Mouse (Mus musculus): ENCODE results near the gene Ltf. TPM values are rescaled to one million over a fixed set of nuclear protein-coding genes. Genes with fewer than 3 reads are reported as not detected.

Ltf gene
- polyA plus RNA-seq, 1 experiment from 2014 or later = 3.2 TPM

- Histone ChIP-seq H3K9me3 (ENCODE audit: control insufficient read depth, low read length) (no peaks in the 10 kb centered on the region), H3K27ac (ENCODE audit: low read length) (no peak overlapping the region), H3K4me2 (ENCODE audit: low read depth, low read length) (no peak overlapping the region), H3K36me3 (ENCODE audit: control insufficient read depth, insufficient read depth, low read length) (no peaks in the 10 kb centered on the region), H3K4me1 (replicated peaks; ENCODE audit: control insufficient read depth, insufficient read depth, low read length) (no peaks in the 10 kb centered on the region), H3K9ac (ENCODE audit: low read length) (no peak overlapping the region), H3K27me3 (ENCODE audit: control insufficient read depth, insufficient read depth, low read depth, low read length) (no peaks in the 10 kb centered on the region), H3K4me3 (ENCODE audit: low read length) (no peak overlapping the region)
- no peak for ATAC-seq (ENCODE audit: low read depth)
- 60% methylated on average over 4 of the region's 4 CpGs for WGBS
Measured at GRCm38 (mm10) chr9:111067052-111067451, 48.0 kb downstream of the Ltf start.

DNA sequence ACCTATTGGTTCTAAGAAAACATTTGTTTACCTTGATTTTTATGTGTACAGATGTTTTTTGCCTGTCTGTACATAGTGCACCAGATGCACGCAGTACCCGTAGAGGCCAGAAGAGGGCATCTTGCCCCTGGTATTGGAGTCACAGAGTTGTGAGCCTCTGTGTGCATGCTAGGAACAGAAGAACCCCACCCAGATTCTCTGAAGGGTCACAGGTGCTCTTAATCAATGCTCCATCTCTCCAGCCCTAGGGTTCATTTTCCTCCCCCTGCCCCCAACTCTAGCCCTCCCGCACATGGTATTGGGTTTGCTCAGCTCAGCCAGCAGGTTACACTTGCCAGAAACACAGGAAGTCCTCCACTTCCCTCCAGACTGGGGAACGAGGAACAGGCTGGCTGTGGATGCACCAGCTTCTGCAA lies 51.5 kb downstream of the Ltf start:
- Histone ChIP-seq H3K9me3 (ENCODE audit: control insufficient read depth, low read length) (peaks cover 7% of the 10 kb centered on the region), H3K27me3 (ENCODE audit: control insufficient read depth, insufficient read depth, low read depth, low read length) (no peaks in the 10 kb centered on the region), H3K4me3 (ENCODE audit: low read length) (no peak overlapping the region), H3K27ac (ENCODE audit: low read length) (no peak overlapping the region), H3K36me3 (ENCODE audit: control insufficient read depth, insufficient read depth, low read length) (no peaks in the 10 kb centered on the region; the same call in 1 of the 2 replicates), H3K4me2 (ENCODE audit: low read depth, low read length) (no peak overlapping the region), H3K4me1 (replicated peaks; ENCODE audit: control insufficient read depth, insufficient read depth, low read length) (no peaks in the 10 kb centered on the region), H3K9ac (ENCODE audit: low read length) (no peak overlapping the region)
- 20% methylated on average over 4 of the region's 4 CpGs for WGBS
- no peak; the same call in 1 of the 2 replicates for ATAC-seq (ENCODE audit: low read depth)

- Histone ChIP-seq H3K4me2 (ENCODE audit: low read depth, low read length) (no peak overlapping the region), H3K4me1 (replicated peaks; ENCODE audit: control insufficient read depth, insufficient read depth, low read length) (no peaks in the 10 kb centered on the region), H3K4me3 (ENCODE audit: low read length) (no peak overlapping the region), H3K27ac (ENCODE audit: low read length) (no peak overlapping the region), H3K36me3 (ENCODE audit: control insufficient read depth, insufficient read depth, low read length) (no peaks in the 10 kb centered on the region; the same call in 1 of the 2 replicates), H3K9ac (ENCODE audit: low read length) (no peak overlapping the region), H3K9me3 (ENCODE audit: control insufficient read depth, low read length) (peaks cover 7% of the 10 kb centered on the region), H3K27me3 (ENCODE audit: control insufficient read depth, insufficient read depth, low read depth, low read length) (no peaks in the 10 kb centered on the region)
- no peak for ATAC-seq (ENCODE audit: low read depth)
- 34% methylated on average over 7 of the region's 7 CpGs for WGBS
Measured at GRCm38 (mm10) chr9:111072175-111072574, 53.1 kb downstream of the Ltf start.

- no peak overlapping the region for H3K9ac ChIP-seq (ENCODE audit: low read length)
- H3K4me1 ChIP-seq (replicated peaks; ENCODE audit: control insufficient read depth, insufficient read depth, low read length) = no peaks in the 10 kb centered on the region
- peaks cover 7% of the 10 kb centered on the region for H3K9me3 ChIP-seq (ENCODE audit: control insufficient read depth, low read length)
- ATAC-seq (ENCODE audit: low read depth) = no peak
- H3K4me2 ChIP-seq (ENCODE audit: low read depth, low read length) = no peak overlapping the region
- no peaks in the 10 kb centered on the region for H3K27me3 ChIP-seq (ENCODE audit: control insufficient read depth, insufficient read depth, low read depth, low read length)
- WGBS = 74% methylated on average over 4 of the region's 4 CpGs
- H3K36me3 ChIP-seq (ENCODE audit: control insufficient read depth, insufficient read depth, low read length) = no peaks in the 10 kb centered on the region; the same call in 1 of the 2 replicates
- H3K27ac ChIP-seq (ENCODE audit: low read length) = no peak overlapping the region
- H3K4me3 ChIP-seq (ENCODE audit: low read length) = no peak overlapping the region
Measured at GRCm38 (mm10) chr9:111072971-111073370, 53.9 kb downstream of the Ltf start.

GRCm38 (mm10) chr9:111077745-111078144 lies 58.7 kb downstream of the Ltf start:
- no peak for ATAC-seq (ENCODE audit: low read depth)
- H3K27me3 ChIP-seq (ENCODE audit: control insufficient read depth, insufficient read depth, low read depth, low read length) = no peaks in the 10 kb centered on the region
- H3K9ac ChIP-seq (ENCODE audit: low read length) = no peak overlapping the region
- no peak overlapping the region for H3K4me2 ChIP-seq (ENCODE audit: low read depth, low read length)
- H3K4me3 ChIP-seq (ENCODE audit: low read length) = no peak overlapping the region
- no peaks in the 10 kb centered on the region for H3K4me1 ChIP-seq (replicated peaks; ENCODE audit: control insufficient read depth, insufficient read depth, low read length)
- no peak overlapping the region for H3K27ac ChIP-seq (ENCODE audit: low read length)
- no peaks in the 10 kb centered on the region; the same call in 1 of the 2 replicates for H3K36me3 ChIP-seq (ENCODE audit: control insufficient read depth, insufficient read depth, low read length)
- 59% methylated on average over 5 of the region's 5 CpGs for WGBS
- H3K9me3 ChIP-seq (ENCODE audit: control insufficient read depth, low read length) = peaks cover 7% of the 10 kb centered on the region

GRCm38 (mm10) chr9:111080801-111081200 lies 61.7 kb downstream of the Ltf start:
- H3K4me1 ChIP-seq (replicated peaks; ENCODE audit: control insufficient read depth, insufficient read depth, low read length) = no peaks in the 10 kb centered on the region
- no peaks in the 10 kb centered on the region for H3K9me3 ChIP-seq (ENCODE audit: control insufficient read depth, low read length)
- H3K36me3 ChIP-seq (ENCODE audit: control insufficient read depth, insufficient read depth, low read length) = no peaks in the 10 kb centered on the region
- H3K27ac ChIP-seq (ENCODE audit: low read length) = no peak overlapping the region
- H3K4me2 ChIP-seq (ENCODE audit: low read depth, low read length) = no peak overlapping the region
- H3K4me3 ChIP-seq (ENCODE audit: low read length) = no peak overlapping the region
- H3K27me3 ChIP-seq (ENCODE audit: control insufficient read depth, insufficient read depth, low read depth, low read length) = no peaks in the 10 kb centered on the region
- no peak for ATAC-seq (ENCODE audit: low read depth)
- WGBS = 87% methylated on average over 8 of the region's 8 CpGs
- H3K9ac ChIP-seq (ENCODE audit: low read length) = no peak overlapping the region

GRCm38 (mm10) chr9:111081765-111082164 lies 62.7 kb downstream of the Ltf start:
- ATAC-seq (ENCODE audit: low read depth) = no peak
- Histone ChIP-seq H3K27me3 (ENCODE audit: control insufficient read depth, insufficient read depth, low read depth, low read length) (no peaks in the 10 kb centered on the region), H3K4me2 (ENCODE audit: low read depth, low read length) (no peak overlapping the region), H3K4me3 (ENCODE audit: low read length) (no peak overlapping the region), H3K9ac (ENCODE audit: low read length) (no peak overlapping the region), H3K36me3 (ENCODE audit: control insufficient read depth, insufficient read depth, low read length) (no peaks in the 10 kb centered on the region), H3K27ac (ENCODE audit: low read length) (no peak overlapping the region), H3K9me3 (ENCODE audit: control insufficient read depth, low read length) (no peaks in the 10 kb centered on the region), H3K4me1 (replicated peaks; ENCODE audit: control insufficient read depth, insufficient read depth, low read length) (no peaks in the 10 kb centered on the region)
- WGBS = 76% methylated on average over 5 of the region's 5 CpGs

- Histone ChIP-seq H3K4me1 (replicated peaks; ENCODE audit: control insufficient read depth, insufficient read depth, low read length) (peaks cover 5% of the 10 kb centered on the region; the same call in 1 of the 2 replicates), H3K4me3 (ENCODE audit: low read length) (no peak overlapping the region), H3K9me3 (ENCODE audit: control insufficient read depth, low read length) (no peaks in the 10 kb centered on the region), H3K36me3 (ENCODE audit: control insufficient read depth, insufficient read depth, low read length) (no peaks in the 10 kb centered on the region), H3K9ac (ENCODE audit: low read length) (no peak overlapping the region), H3K27me3 (ENCODE audit: control insufficient read depth, insufficient read depth, low read depth, low read length) (no peaks in the 10 kb centered on the region), H3K4me2 (ENCODE audit: low read depth, low read length) (no peak overlapping the region), H3K27ac (ENCODE audit: low read length) (no peak overlapping the region)
- ATAC-seq (ENCODE audit: low read depth) = no peak
- 32% methylated on average over 4 of the region's 4 CpGs for WGBS
Measured at GRCm38 (mm10) chr9:111085329-111085728, 66.3 kb downstream of the Ltf start.

DNA sequence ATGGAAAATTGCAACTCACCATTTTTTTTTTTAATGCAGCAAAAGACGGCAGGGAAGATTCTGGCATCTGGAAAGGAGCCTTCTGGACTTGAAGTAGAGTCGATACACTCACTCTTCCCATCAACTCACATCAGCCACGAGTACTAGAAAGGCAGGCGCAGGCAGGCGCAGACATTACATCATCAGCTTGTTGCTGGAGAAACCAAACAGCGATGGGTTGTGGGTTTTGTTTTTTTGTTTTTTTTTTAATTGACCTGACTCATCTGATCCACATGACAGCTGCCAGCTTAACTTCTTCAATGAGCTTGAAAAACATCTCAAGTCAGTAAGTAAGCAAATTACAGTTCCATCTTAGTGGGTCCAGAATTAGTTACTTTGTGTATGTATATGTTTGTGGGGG lies 67.1 kb downstream of the Ltf start:
- Histone ChIP-seq H3K9ac (ENCODE audit: low read length) (no peak overlapping the region), H3K9me3 (ENCODE audit: control insufficient read depth, low read length) (no peaks in the 10 kb centered on the region), H3K27me3 (ENCODE audit: control insufficient read depth, insufficient read depth, low read depth, low read length) (no peaks in the 10 kb centered on the region), H3K4me3 (ENCODE audit: low read length) (no peak overlapping the region), H3K4me1 (replicated peaks; ENCODE audit: control insufficient read depth, insufficient read depth, low read length) (peaks cover 5% of the 10 kb centered on the region; the same call in 1 of the 2 replicates), H3K4me2 (ENCODE audit: low read depth, low read length) (no peak overlapping the region), H3K27ac (ENCODE audit: low read length) (no peak overlapping the region), H3K36me3 (ENCODE audit: control insufficient read depth, insufficient read depth, low read length) (no peaks in the 10 kb centered on the region)
- ATAC-seq (ENCODE audit: low read depth) = no peak
- 54% methylated on average over 6 of the region's 6 CpGs for WGBS
